Mouse (Mus musculus): Measurements from ENCODE around the gene Pitpnc1. TPM values are rescaled to one million over a fixed set of nuclear protein-coding genes. Genes with fewer than 3 reads are reported as not detected.

The Pitpnc1 gene
- total and polyA plus RNA-seq, 3 experiments = 2.4 to 5.4 (median 3.6) TPM

- dilution Hi-C loops (cut with MboI; ENCODE audit: extremely low pct_ligation_motif_present, extremely low pct_unique_long_range_greater_than_20kb, low sequenced_read_pairs) = no loop called here
These were observed 152.7 kb downstream of the Pitpnc1 start for GRCm38 (mm10) chr11:107317653-107318281.

GRCm38 (mm10) chr11:107315475-107315874 lies 155.0 kb downstream of the Pitpnc1 start:
- Histone ChIP-seq H3K4me3 (replicated peaks in 1 of 3; ENCODE audit: low read depth in 2 of 3, low read length in 2 of 3, poor library complexity in 1 of 3) (no peak overlapping the region), H3K4me2 (ENCODE audit: insufficient read depth, low read depth, poor library complexity, severe bottlenecking) (no peak overlapping the region), H3K27me3 (replicated peaks) (no peaks in the 10 kb centered on the region), H3K27ac (ENCODE audit: insufficient read depth, low read depth) (no peak overlapping the region), H3K36me3 (replicated peaks in 1 of 2; ENCODE audit: control insufficient read depth in 1 of 2, insufficient read depth in 1 of 2, low read length in 1 of 2) (peaks cover 0 to 2% of the 10 kb centered on the region in 2 experiments), H3K79me2 (replicated peaks; ENCODE audit: control insufficient read depth, extremely low read depth, insufficient read depth, poor library complexity, severe bottlenecking) (no peaks in the 10 kb centered on the region), H3K9ac (ENCODE audit: insufficient read depth, low read depth) (no peak overlapping the region), H3K4me1 (ENCODE audit: control insufficient read depth in 1 of 2, insufficient read depth in 2 of 2) (peaks cover 0 to 12% of the 10 kb centered on the region in 2 experiments; a peak in 2 of 4 replicates), H3K9me3 (replicated peaks; ENCODE audit: low read length) (no peaks in the 10 kb centered on the region)
- dilution Hi-C loops (cut with MboI; ENCODE audit: extremely low pct_ligation_motif_present, extremely low pct_unique_long_range_greater_than_20kb, low sequenced_read_pairs) = no loop called here
- in situ Hi-C loops (cut with MboI; ENCODE audit: low pct_ligation_motif_present, low pct_unique_long_range_greater_than_20kb, low sequenced_read_pairs) = no loop called here
- no peak for TF ChIP-seq UBTF (IDR thresholded peaks at IDR 0.05; ENCODE audit: low read depth, low read length)
- no peak for TF ChIP-seq POLR2AphosphoS2 (IDR thresholded peaks at IDR 0.05; ENCODE audit: low read depth, low read length)
- no peak for DNase-seq (ENCODE audit: extremely low read depth)

More at GRCm38 (mm10) chr11:107317653-107318281, 152.7 kb downstream of the Pitpnc1 start:
- no peak for DNase-seq (ENCODE audit: extremely low read depth)
- H3K27me3 ChIP-seq (replicated peaks) = no peaks in the 10 kb centered on the region
- no peak overlapping the region for H3K4me2 ChIP-seq (ENCODE audit: insufficient read depth, low read depth, poor library complexity, severe bottlenecking)
- peaks cover 0 to 12% of the 10 kb centered on the region in 2 experiments; a peak in 2 of 4 replicates for H3K4me1 ChIP-seq (ENCODE audit: control insufficient read depth in 1 of 2, insufficient read depth in 2 of 2)
- no peak overlapping the region for H3K27ac ChIP-seq (ENCODE audit: insufficient read depth, low read depth)
- peaks cover 0 to 2% of the 10 kb centered on the region in 2 experiments for H3K36me3 ChIP-seq (replicated peaks in 1 of 2; ENCODE audit: control insufficient read depth in 1 of 2, insufficient read depth in 1 of 2, low read length in 1 of 2)
- no peak overlapping the region for H3K4me3 ChIP-seq (replicated peaks in 1 of 3; ENCODE audit: low read depth in 2 of 3, low read length in 2 of 3, poor library complexity in 1 of 3)
- in situ Hi-C loops (cut with MboI; ENCODE audit: low pct_ligation_motif_present, low pct_unique_long_range_greater_than_20kb, low sequenced_read_pairs) = no loop called here
- H3K9ac ChIP-seq (ENCODE audit: insufficient read depth, low read depth) = no peak overlapping the region
- TF ChIP-seq MEF2A (IDR thresholded peaks at IDR 0.05; ENCODE audit: borderline replicate concordance, low read depth, low read length) (no peak), ETS1 (conservative IDR thresholded peaks at IDR 0.05; ENCODE audit: low read depth, low read length) (no peak), RAD21 (IDR thresholded peaks at IDR 0.05; ENCODE audit: low read depth, low read length) (no peak), MAFK (IDR thresholded peaks at IDR 0.05; ENCODE audit: insufficient replicate concordance, low read length) (peak; percentile 91), CHD1 (IDR thresholded peaks at IDR 0.05; ENCODE audit: low read depth, low read length) (no peak)
- H3K79me2 ChIP-seq (replicated peaks; ENCODE audit: control insufficient read depth, extremely low read depth, insufficient read depth, poor library complexity, severe bottlenecking) = no peaks in the 10 kb centered on the region
- peaks cover 2% of the 10 kb centered on the region for H3K9me3 ChIP-seq (replicated peaks; ENCODE audit: low read length)

- H3K9ac ChIP-seq (ENCODE audit: insufficient read depth, low read depth) = no peak overlapping the region
- DNase-seq (ENCODE audit: extremely low read depth) = no peak
- no peak overlapping the region for H3K27ac ChIP-seq (ENCODE audit: insufficient read depth, low read depth)
- dilution Hi-C loops (cut with MboI; ENCODE audit: extremely low pct_ligation_motif_present, extremely low pct_unique_long_range_greater_than_20kb, low sequenced_read_pairs) = no loop called here
- H3K4me2 ChIP-seq (ENCODE audit: insufficient read depth, low read depth, poor library complexity, severe bottlenecking) = no peak overlapping the region
- no peaks in the 10 kb centered on the region for H3K9me3 ChIP-seq (replicated peaks; ENCODE audit: low read length)
- no peaks in the 10 kb centered on the region for H3K36me3 ChIP-seq (replicated peaks in 1 of 2; ENCODE audit: control insufficient read depth in 1 of 2, insufficient read depth in 1 of 2, low read length in 1 of 2)
- no peaks in the 10 kb centered on the region for H3K79me2 ChIP-seq (replicated peaks; ENCODE audit: control insufficient read depth, extremely low read depth, insufficient read depth, poor library complexity, severe bottlenecking)
- no peaks in the 10 kb centered on the region for H3K4me1 ChIP-seq (ENCODE audit: control insufficient read depth in 1 of 2, insufficient read depth in 2 of 2)
- TF ChIP-seq MAX (IDR thresholded peaks at IDR 0.05; ENCODE audit: low read length) = no peak
- TF ChIP-seq EP300 (IDR thresholded peaks at IDR 0.05; ENCODE audit: low read length) = no peak
- 0 out of 2 replicates have a peak, but pooled peaks have one; percentile 17 for TF ChIP-seq BHLHE40 (IDR thresholded peaks at IDR 0.05; ENCODE audit: low read depth, low read length)
- TF ChIP-seq SIN3A (IDR thresholded peaks at IDR 0.05; ENCODE audit: low read length) = no peak
- TF ChIP-seq CHD1 (IDR thresholded peaks at IDR 0.05; ENCODE audit: low read depth, low read length) = no peak
- no peak for TF ChIP-seq MXI1 (IDR thresholded peaks at IDR 0.05; ENCODE audit: low read depth, low read length)
- no peak for TF ChIP-seq ELF1 (IDR thresholded peaks at IDR 0.05; ENCODE audit: low read depth, low read length)
- H3K4me3 ChIP-seq (replicated peaks in 1 of 3; ENCODE audit: low read depth in 2 of 3, low read length in 2 of 3, poor library complexity in 1 of 3) = no peak overlapping the region
- H3K27me3 ChIP-seq (replicated peaks) = no peaks in the 10 kb centered on the region
- in situ Hi-C loops (cut with MboI; ENCODE audit: low pct_ligation_motif_present, low pct_unique_long_range_greater_than_20kb, low sequenced_read_pairs) = no loop called here
These were observed 160.0 kb downstream of the Pitpnc1 start for GRCm38 (mm10) chr11:107310338-107311121.
